Mouse (Mus musculus) hindbrain, embryonic 16.5 days (tissue): ENCODE data around the gene Fyb. TPM values are rescaled to one million over a fixed set of nuclear protein-coding genes. Genes with fewer than 3 reads are reported as not detected.

Experiments used
- ATAC-seq: fragments of 200-750 bp; cut with Nextera tagmentation; 2 replicates; pipeline ENCODE4 v1.8.0; 2017; ENCODE audit warnings: moderate TSS enrichment, moderate library complexity
- H3K27ac ChIP-seq: fragments of 300-500 bp; sonication (generic); 2 replicates; pipeline ENCODE4 v1.5.1; 2014; ENCODE audit warnings: low read depth, mild to moderate bottlenecking, control low read depth, low read length, moderate library complexity
- H3K27me3 ChIP-seq: fragments of 300-500 bp; sonication (generic); replicated peaks from 2 replicates; pipeline ENCODE4 v1.6.1; 2014; ENCODE audit warnings: low read length; ENCODE audit not compliant: control insufficient read depth, insufficient read depth
- H3K36me3 ChIP-seq: fragments of 300-500 bp; sonication (generic); 2 replicates; pipeline ENCODE4 v1.6.1; 2014; ENCODE audit warnings: mild to moderate bottlenecking, low read length, moderate library complexity, mixed read lengths; ENCODE audit not compliant: control insufficient read depth, insufficient read depth
- H3K4me1 ChIP-seq: fragments of 300-500 bp; sonication (generic); 2 replicates; pipeline ENCODE4 v1.6.1; 2014; ENCODE audit warnings: low read depth, low read length; ENCODE audit not compliant: control insufficient read depth, insufficient read depth
- H3K4me2 ChIP-seq: fragments of 300-500 bp; sonication (generic); 2 replicates; pipeline ENCODE4 v1.6.1; 2014; ENCODE audit warnings: mild to moderate bottlenecking, low read length, control low read depth, moderate library complexity
- H3K4me3 ChIP-seq: fragments of 300-500 bp; sonication (generic); 2 replicates; pipeline ENCODE4 v1.5.1; 2014; ENCODE audit warnings: mild to moderate bottlenecking, low read length, control low read depth, moderate library complexity
- H3K9ac ChIP-seq: fragments of 300-500 bp; sonication (generic); 2 replicates; pipeline ENCODE4 v1.6.1; 2014; ENCODE audit warnings: low read depth, mild to moderate bottlenecking, control low read depth, low read length, moderate library complexity
- H3K9me3 ChIP-seq: fragments of 300-500 bp; sonication (generic); 2 replicates; pipeline ENCODE4 v1.6.1; 2014; ENCODE audit warnings: mild to moderate bottlenecking, low read length, moderate library complexity; ENCODE audit not compliant: control insufficient read depth
- WGBS: fragments of 180-500 bp; shearing (Covaris S2); extraction: QIAGEN DNeasy Blood & Tissue Kit; methylation state at CpG from one replicate; pipeline ENCODE4 v1.1.7; 2014; 5-methylcytosine and 5-hydroxymethylcytosine counted together
- polyA plus RNA-seq: library from polyadenylated mRNA; unstranded; fragments of >200 nt; fragmentation: Nextera tagmentation; extraction: Ambion mirVana; gene quantifications from 2 replicates; pipeline ENCODE4 v1.2.1, GENCODE M21; 2015

Fyb gene
- polyA plus RNA-seq, 1 experiment from 2014 or later, result 3.4 TPM

DNA sequence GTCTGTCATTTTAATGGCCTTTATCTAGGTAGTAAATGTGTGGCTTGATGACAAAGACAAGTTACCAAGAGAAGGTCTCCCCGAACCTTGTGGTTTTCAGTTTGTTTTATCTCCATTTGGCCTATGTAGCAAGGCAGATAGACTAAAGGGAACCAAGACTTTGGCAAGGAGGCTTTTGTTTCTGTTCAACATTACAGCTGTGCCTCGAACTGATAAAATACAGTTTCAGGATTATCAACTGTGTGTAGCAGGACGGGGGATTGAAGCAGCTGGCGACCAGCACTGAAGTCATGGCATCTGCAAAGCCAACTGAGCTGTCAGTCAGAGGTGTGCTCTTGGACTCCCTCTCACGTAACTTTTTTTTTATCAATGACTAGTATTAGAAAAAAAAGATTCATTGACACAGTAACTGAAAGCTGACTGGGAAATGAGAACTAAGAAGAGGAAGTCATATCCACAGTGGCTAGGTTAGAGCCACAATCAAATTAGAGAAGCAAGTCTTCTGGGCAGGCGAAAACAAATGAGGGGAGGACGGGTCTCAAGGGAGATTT is 182.8 kb downstream of the Fyb start:
- ATAC-seq, result no peak
- H3K4me2 ChIP-seq, result no peak overlapping the region
- H3K4me3 ChIP-seq, result no peak overlapping the region
- H3K9me3 ChIP-seq, result no peaks in the 10 kb centered on the region
- no peak overlapping the region for H3K27ac ChIP-seq
- no peaks in the 10 kb centered on the region for H3K27me3 ChIP-seq
- H3K4me1 ChIP-seq, result peaks cover 12% of the 10 kb centered on the region
- WGBS, result 63% methylated on average over 7 of the region's 7 CpGs
- no peaks in the 10 kb centered on the region for H3K36me3 ChIP-seq
- H3K9ac ChIP-seq, result no peak overlapping the region

DNA sequence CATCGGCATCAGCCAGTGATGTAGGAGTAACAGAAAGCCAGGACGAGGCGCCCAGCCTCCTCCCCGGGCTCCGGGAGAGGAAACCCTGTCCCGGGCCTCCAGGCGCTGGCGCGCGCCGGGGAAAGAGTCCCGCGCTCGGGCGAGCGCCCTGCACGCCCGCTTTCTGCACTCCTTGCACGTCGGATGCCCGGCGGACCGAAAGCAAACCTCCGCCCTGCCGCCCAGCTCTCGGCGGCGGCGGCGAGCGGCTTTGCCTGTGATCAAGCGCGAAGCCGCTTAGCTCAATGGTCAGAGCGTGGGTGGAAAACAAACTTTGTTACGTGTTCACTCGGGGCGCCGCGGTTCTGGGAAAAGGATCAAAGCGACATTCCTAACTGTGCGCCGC is 184.9 kb downstream of the Fyb start:
- Histone ChIP-seq H3K4me2 (peak overlapping the region; percentile 65), H3K4me1 (peaks cover 14% of the 10 kb centered on the region), H3K27ac (peak overlapping the region; percentile 95), H3K27me3 (no peaks in the 10 kb centered on the region), H3K4me3 (peak overlapping the region; percentile 61), H3K9me3 (no peaks in the 10 kb centered on the region), H3K9ac (peak overlapping the region; percentile 94), H3K36me3 (no peaks in the 10 kb centered on the region)
- peak; percentile 71 for ATAC-seq
- WGBS, result under 1% methylated on average over 43 of the region's 43 CpGs

GRCm38 (mm10) chr15:6707936-6708525 is 185.4 kb downstream of the Fyb start, which contains the start of gene Rictor:
Gene Rictor (plus strand): TSS chr15:6708379.
- Histone ChIP-seq H3K9ac (peak within 1 kb of the TSS; percentile 94), H3K27ac (peak within 1 kb of the TSS; percentile 95), H3K4me2 (peak within 1 kb of the TSS; percentile 92), H3K9me3 (no peaks in the 10 kb centered on the region), H3K4me1 (peaks cover 14% of the 10 kb centered on the region), H3K36me3 (no peaks in the 10 kb centered on the region), H3K27me3 (no peaks in the 10 kb centered on the region), H3K4me3 (peak within 1 kb of the TSS; percentile 61)
- 1% methylated on average over 62 of the region's 82 CpGs for WGBS
- ATAC-seq, result peak; percentile 91

- Histone ChIP-seq H3K9ac (peak overlapping the region; percentile 94), H3K9me3 (no peaks in the 10 kb centered on the region), H3K4me3 (peak overlapping the region; percentile 61), H3K4me2 (peak overlapping the region; percentile 92), H3K36me3 (no peaks in the 10 kb centered on the region), H3K27me3 (no peaks in the 10 kb centered on the region), H3K4me1 (peaks cover 14% of the 10 kb centered on the region), H3K27ac (peak overlapping the region; percentile 95)
- under 1% methylated on average over 50 of the region's 89 CpGs for WGBS
- ATAC-seq, result peak; percentile 85
These were observed 186.1 kb downstream of the Fyb start for GRCm38 (mm10) chr15:6708526-6709441.

- peaks cover 14% of the 10 kb centered on the region for H3K4me1 ChIP-seq
- no peaks in the 10 kb centered on the region for H3K27me3 ChIP-seq
- 19% methylated on average over 8 of the region's 8 CpGs for WGBS
- H3K4me3 ChIP-seq, result peak overlapping the region; percentile 61
- H3K27ac ChIP-seq, result no peak overlapping the region; the same call in 1 of the 2 replicates
- H3K9ac ChIP-seq, result peak overlapping the region; percentile 94
- no peak for ATAC-seq
- H3K4me2 ChIP-seq, result peak overlapping the region; percentile 92
- no peaks in the 10 kb centered on the region for H3K9me3 ChIP-seq
- H3K36me3 ChIP-seq, result no peaks in the 10 kb centered on the region
These were observed 187.0 kb downstream of the Fyb start for GRCm38 (mm10) chr15:6709618-6710017.

DNA sequence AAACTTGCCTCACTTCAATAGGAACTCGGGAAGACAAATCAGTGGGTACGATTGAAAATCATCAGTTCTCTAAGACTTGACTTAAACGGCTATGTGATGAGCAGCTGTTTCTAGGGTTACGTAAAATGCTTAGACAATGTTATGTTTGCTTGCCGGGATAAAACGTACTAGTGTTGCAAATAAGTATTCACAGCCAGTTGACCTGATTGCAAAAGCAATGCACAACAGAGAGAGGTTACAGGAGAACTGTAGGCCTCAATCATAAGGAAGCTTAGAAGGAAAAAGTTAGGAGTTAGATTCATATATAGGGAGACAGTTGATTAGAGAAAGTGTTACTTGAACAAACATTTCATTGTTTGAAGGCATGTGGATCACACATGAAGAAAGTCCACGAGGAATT is 187.7 kb downstream of the Fyb start:
- no peak overlapping the region for H3K27ac ChIP-seq
- no peaks in the 10 kb centered on the region for H3K9me3 ChIP-seq
- H3K4me2 ChIP-seq, result peak overlapping the region; percentile 92
- H3K4me1 ChIP-seq, result peaks cover 16% of the 10 kb centered on the region
- WGBS, result 69% methylated on average over 7 of the region's 7 CpGs
- no peak overlapping the region for H3K4me3 ChIP-seq
- ATAC-seq, result no peak
- no peaks in the 10 kb centered on the region for H3K36me3 ChIP-seq
- no peak overlapping the region for H3K9ac ChIP-seq
- H3K27me3 ChIP-seq, result no peaks in the 10 kb centered on the region

GRCm38 (mm10) chr15:6711226-6711625 is 188.6 kb downstream of the Fyb start:
- Histone ChIP-seq H3K9ac (no peak overlapping the region), H3K4me2 (no peak overlapping the region), H3K9me3 (no peaks in the 10 kb centered on the region), H3K36me3 (no peaks in the 10 kb centered on the region), H3K4me1 (peaks cover 16% of the 10 kb centered on the region), H3K27ac (no peak overlapping the region), H3K27me3 (no peaks in the 10 kb centered on the region), H3K4me3 (no peak overlapping the region)
- 88% methylated on average over 7 of the region's 7 CpGs for WGBS
- no peak for ATAC-seq
